Comparison of ENCODE assay signal across 8 mouse cellular contexts in genomic region chr9:65109132-65110072, GRCm38 (mm10). TPM values are rescaled to one million over a fixed set of nuclear protein-coding genes. Genes with fewer than 3 reads are reported as not detected.
A peak's percentile ranks its signal among the peaks of the same experiment; 100 is the strongest.
DNase-seq lines count a peak whose midpoint lies in the region; ATAC-seq and TF ChIP-seq lines count a peak whose summit lies in the region.

No protein-coding gene starts in this region.

- no peaks in the 10 kb centered on the region for H3K79me2 ChIP-seq in myocyte (ENCODE audit: control insufficient read depth, insufficient read depth)

- intact Hi-C loops in gastrocnemius, postnatal 36 days (cut with DNase I), result no loop called here
- intact Hi-C loops in left cerebral cortex, postnatal 10 days (cut with DNase I), result no loop called here

- H3ac ChIP-seq in myocyte (ENCODE audit: control insufficient read depth, insufficient read length), result no peak overlapping the region

- peak overlapping the region; percentile 58 for H3K4me2 ChIP-seq in myocyte (ENCODE audit: low read depth)

- H3K36me3 ChIP-seq in myocyte (ENCODE audit: control insufficient read depth, insufficient read depth), result no peaks in the 10 kb centered on the region

- peak; percentile 42 for DNase-seq in gastrocnemius, adult 18-20 months (ENCODE audit: low spot score)
- DNase-seq in gastrocnemius, postnatal 36 days, result no peak
- DNase-seq in adrenal gland, postnatal 36 days, result peak; percentile 28 to 43
- DNase-seq in left cerebral cortex, postnatal 10 days (ENCODE audit: extremely low spot score in 1 of 2, low spot score in 2 of 2), result peak; percentile 68 to 78
- no peak for DNase-seq in urinary bladder, postnatal 14 days (ENCODE audit: low spot score)
- no peak for DNase-seq in c-Kit-positive CD71-positive TER-119-positive erythroid progenitor cells, embryonic 14.5 days (ENCODE audit: low spot score)

- ATAC-seq in frontal cortex, adult (ENCODE audit: low TSS enrichment), result peak; percentile 89

- no peak overlapping the region for H3K4me3 ChIP-seq in myocyte

- TF ChIP-seq POLR2A in myocyte (IDR thresholded peaks at IDR 0.05; ENCODE audit: insufficient read length, low read depth), result no peak

- H3K27me3 ChIP-seq in myocyte (ENCODE audit: control insufficient read depth, insufficient read depth, insufficient read length), result no peaks in the 10 kb centered on the region

TF ChIP-seq in myocyte, 11 proteins besides CTCF, POLR2A, EP300 and RAD21:
- TF ChIP-seq REST (IDR thresholded peaks at IDR 0.05; ENCODE audit: insufficient read depth, insufficient read length), result no peak
- peak in 2 of 3 experiments; percentile 82 to 94 for TF ChIP-seq MYOD1 (IDR thresholded peaks at IDR 0.05; ENCODE audit: control insufficient read depth in 1 of 3, insufficient read length in 2 of 3, low read depth in 2 of 3)
- no peak for TF ChIP-seq CEBPB (IDR thresholded peaks at IDR 0.05; ENCODE audit: insufficient read depth, poor library complexity, severe bottlenecking)
- peak; percentile 65 to 96 (median 86) for TF ChIP-seq MYOG (IDR thresholded peaks at IDR 0.05; ENCODE audit: control insufficient read depth in 1 of 3, insufficient read depth in 1 of 3, insufficient read length in 2 of 3, low read depth in 2 of 3)
- TF ChIP-seq POLR2AphosphoS2 (IDR thresholded peaks at IDR 0.05; ENCODE audit: insufficient read length, low read depth), result no peak
- TF ChIP-seq TCF12 (IDR thresholded peaks at IDR 0.05; ENCODE audit: insufficient read depth, poor library complexity, severe bottlenecking), result peak; percentile 59
- TF ChIP-seq MAX (IDR thresholded peaks at IDR 0.05; ENCODE audit: low read depth), result no peak
- TF ChIP-seq SRF (IDR thresholded peaks at IDR 0.05; ENCODE audit: control insufficient read depth, insufficient read length, low read depth), result no peak
- no peak for TF ChIP-seq USF1 (IDR thresholded peaks at IDR 0.05; ENCODE audit: low read depth)
- TF ChIP-seq E2F4 (IDR thresholded peaks at IDR 0.05; ENCODE audit: insufficient read depth), result no peak
- TF ChIP-seq TCF3 (IDR thresholded peaks at IDR 0.05; ENCODE audit: insufficient read length, low read depth), result peak; percentile 58

RNA-seq across cellular contexts. Expression of gene Igdcc4, which starts 8.1 kb away (rescaled TPM):
- 10 to 100 TPM; 28.7 to 29.4 TPM for total RNA-seq in gastrocnemius, adult 18-20 months (2021)
- 10 to 100 TPM; 24.4 to 26.6 TPM for total RNA-seq in gastrocnemius, postnatal 36 days (2021)
- total RNA-seq in adrenal gland, postnatal 36 days (2021), result 10 to 100 TPM; 31.8 to 32.6 TPM
- total RNA-seq in left cerebral cortex, postnatal 10 days (2021), result 10 to 100 TPM; 25.5 to 29.2 TPM
- polyA plus RNA-seq in myocyte (2012; fragmentation: generic; extraction: Trizol), result 9.4 TPM

RNA-seq across cellular contexts. Expression of gene Igdcc3, which starts 31.6 kb away (rescaled TPM):
- under 1 TPM; 0.21 to 0.32 TPM for total RNA-seq in gastrocnemius, adult 18-20 months (2021)
- under 1 TPM; 0.10 to 0.26 TPM for total RNA-seq in gastrocnemius, postnatal 36 days (2021)
- total RNA-seq in adrenal gland, postnatal 36 days (2021), result 1 to 10 TPM; 1.2 to 1.9 TPM
- 1 to 10 TPM; 2.5 to 4.2 TPM for total RNA-seq in left cerebral cortex, postnatal 10 days (2021)
- not detected for polyA plus RNA-seq in myocyte (2012; fragmentation: generic; extraction: Trizol)

Comparison
In these comparisons a context has a peak if more than half of its experiments do, and no peak if none do; other contexts are left out.
1. DNase-seq: peak in gastrocnemius, adult 18-20 months (single experiment), adrenal gland, postnatal 36 days (2 of 2) and left cerebral cortex, postnatal 10 days (2 of 2); none in gastrocnemius, postnatal 36 days (0 of 2), urinary bladder, postnatal 14 days (single experiment) and c-Kit-positive CD71-positive TER-119-positive erythroid progenitor cells, embryonic 14.5 days (single experiment).